Mouse (Mus musculus): Measurements from ENCODE around the gene Gm49336.

Gene Gm49336

DNA sequence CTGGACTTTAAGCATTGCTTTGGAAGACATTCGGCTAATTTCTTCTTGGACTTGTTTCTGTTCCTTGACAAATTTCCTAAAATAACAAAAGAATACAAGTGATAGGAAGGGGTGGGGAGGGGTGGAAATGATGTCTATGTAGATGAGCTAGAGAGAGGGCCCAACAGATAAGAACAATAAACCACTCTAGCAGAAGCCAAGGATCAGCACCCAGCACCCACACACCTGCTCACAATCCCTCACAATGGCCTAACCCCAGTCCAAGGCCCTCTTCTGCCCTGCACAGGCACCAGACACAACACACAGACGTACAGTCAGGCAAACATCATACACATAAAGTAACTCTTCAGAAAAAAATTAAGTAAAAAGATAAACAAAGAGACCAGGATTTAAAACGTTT is 12.8 kb downstream of the Gm49336 start:
- DNase-seq (ENCODE audit: low read depth) = no peak

DNA sequence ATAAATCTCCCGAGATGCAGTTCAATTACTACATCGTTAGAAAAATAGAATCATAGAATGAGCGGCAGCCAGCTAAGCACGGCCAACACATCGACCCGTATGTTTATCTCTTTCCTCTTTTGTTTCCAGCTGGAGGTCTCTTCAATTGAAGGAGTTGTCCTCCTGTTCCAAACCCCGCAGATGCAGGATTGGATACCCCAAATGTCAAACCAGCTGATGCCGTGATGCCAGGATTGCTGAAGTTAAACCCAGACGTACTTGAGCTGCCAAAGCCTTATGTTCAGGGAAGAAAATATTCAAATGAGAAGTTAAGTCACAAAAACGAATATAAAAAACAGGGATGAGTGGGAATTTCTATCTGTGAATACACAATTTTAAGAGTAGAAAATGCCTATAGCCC is 31.4 kb downstream of the Gm49336 start:
- DNase-seq (ENCODE audit: low read depth) = no peak

DNA sequence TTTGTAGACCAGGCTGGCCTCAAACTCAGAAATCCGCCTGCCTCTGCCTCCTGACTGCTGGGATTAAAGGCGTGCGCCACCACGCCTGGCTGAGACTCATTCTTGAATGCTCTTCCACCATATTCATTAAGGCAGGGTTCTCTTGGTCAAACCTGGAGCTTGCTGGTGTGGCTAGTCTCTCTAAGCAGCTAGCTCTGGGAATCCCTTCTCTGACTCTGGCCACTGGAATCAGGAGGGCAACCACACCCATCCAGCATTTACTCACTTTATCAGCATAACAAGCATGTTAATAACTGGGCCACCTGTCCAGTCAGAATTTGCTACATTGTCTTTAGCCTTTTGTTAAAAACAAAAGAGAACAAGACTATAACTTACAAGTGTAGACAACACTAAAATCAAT is 33.7 kb downstream of the Gm49336 start:
- DNase-seq (ENCODE audit: low read depth) = no peak

DNA sequence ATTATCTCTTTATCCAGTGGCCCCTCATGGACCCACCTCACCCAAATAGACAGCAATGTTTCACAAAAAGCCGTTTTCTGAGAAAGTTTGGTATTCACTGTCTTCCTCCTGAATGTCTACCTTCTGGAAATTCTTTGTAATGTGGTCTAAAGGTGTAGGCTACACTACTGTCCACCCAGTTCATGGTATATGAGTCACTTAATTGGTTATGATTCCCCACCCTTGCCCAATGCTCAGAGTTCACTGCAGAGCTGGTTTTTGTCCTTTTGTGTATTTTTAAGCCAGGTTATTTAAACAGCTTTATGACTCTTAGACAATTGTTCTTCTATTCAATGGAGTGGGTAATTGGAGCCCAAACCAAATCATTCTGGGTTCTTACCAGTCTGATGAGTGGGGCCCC is 35.2 kb downstream of the Gm49336 start:
- DNase-seq (ENCODE audit: low read depth) = no peak

DNA sequence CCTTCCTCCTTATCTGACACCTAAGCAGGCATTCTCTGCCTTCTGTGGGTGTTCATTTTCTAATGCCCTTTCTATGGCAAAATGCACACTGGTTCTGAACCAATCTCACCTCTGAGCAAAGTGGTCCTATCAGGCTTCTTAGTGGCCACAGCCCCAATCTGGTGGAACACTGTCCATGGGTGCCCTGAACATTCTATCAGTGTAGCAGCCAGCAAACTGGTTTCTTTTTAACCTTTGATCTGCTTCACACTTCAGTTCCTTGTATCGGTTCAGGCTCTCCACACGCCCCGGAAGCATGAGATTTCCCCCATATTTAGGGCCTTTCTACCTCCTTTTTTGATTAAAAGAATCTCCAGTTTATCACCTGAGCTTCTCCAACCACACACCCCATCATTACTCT is 36.3 kb downstream of the Gm49336 start:
- no peak for DNase-seq (ENCODE audit: low read depth)

DNA sequence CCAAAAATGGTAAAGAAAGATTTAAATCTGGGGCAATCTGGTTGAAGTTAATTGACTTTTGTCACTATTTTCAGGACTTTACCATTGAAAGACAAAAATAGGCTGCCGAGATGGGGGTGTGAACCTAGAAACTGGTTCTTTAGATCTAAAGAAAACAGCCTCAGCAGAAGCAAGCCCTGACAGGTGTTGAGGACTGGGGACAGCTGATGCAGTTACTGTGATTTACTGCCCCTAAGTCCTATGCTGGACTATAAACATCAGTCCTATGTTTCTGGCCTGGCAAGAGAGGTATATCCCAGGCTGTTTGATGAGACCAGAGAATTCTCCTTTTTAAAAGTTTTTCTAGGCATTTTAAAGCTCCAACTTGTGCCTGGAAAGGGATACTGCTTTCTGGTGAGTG is 37.3 kb downstream of the Gm49336 start:
- DNase-seq (ENCODE audit: low read depth) = no peak

DNA sequence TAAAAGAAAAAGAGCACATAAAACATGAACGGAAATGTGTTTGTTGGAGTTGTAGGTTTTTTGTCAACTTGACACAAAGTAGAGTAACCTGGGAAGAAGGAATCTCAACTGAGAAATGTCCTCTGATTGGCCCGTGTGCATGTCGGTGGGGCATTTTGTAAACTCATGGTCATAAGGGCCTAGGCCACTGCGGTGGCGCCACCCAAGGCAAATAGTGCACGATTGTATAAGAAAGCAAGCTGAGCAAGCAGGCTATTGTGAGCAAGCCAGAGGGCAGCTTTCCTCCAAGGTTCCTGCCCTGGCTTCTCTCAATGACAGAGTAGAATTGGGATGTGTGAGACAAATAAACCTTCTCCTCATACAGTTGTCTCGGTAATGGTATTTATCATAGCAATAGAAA is 42.1 kb downstream of the Gm49336 start:
- no peak for DNase-seq (ENCODE audit: low read depth)

DNA sequence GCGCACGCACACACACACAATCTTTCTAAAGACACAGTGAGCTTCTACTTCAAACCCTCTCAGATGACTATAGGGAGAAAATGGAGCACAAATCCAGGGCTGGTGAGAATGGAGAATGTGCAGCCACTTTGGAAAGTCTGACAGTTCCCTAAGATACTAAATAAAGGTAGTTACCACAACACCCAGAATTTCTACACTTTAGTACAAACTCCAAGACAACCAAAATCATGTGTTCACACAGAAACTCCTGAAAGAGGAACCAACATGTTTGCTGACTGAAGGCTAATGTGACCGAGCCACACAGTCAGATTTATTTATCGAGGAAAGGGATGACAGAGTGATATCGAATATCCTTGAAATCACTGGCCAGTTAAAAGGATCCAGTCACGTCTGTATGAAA is 46.3 kb downstream of the Gm49336 start:
- DNase-seq (ENCODE audit: low read depth) = no peak

DNA sequence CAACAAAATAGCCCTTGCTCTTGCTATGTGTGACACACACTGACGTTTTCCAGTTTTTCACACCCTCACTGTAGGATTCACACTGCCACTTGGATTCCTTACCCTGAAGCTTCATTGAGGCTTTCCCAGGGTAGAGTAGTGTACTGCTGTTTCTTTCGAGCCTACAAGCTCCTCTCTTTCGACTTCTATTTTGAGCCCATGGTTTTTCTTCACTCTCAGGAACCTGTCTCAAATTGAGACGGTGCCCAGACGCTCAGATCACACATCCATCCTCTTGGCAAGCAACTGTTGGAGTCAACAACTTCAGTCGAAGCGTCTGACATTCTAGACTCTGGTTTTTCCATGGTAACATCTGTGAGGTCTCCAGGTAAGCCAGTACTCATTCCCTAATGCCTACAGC is 54.4 kb downstream of the Gm49336 start, which contains the start of gene Atp8a2:
Gene Atp8a2, minus strand, starts transcription at position 296 of the 400 bp plus-strand sequence.
- no peak for DNase-seq (ENCODE audit: low read depth)

DNA sequence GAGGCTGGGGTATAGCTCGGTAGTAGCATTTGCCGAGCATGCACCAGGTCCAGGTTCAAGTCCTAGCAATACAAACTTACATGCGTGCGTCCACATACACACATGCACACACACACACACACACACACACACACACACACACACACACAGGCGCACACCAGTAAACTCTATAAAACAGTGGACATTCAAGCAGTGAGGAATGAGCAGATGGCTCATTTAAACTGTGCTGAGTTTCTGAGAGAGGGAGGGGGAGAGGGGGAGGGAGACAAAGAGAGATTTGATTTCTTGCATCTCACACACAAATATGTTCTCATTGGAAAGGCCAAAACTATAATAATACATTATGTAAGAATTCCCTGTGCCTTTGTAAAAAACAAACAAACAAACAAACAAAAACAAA is 55.3 kb downstream of the Gm49336 start:
- DNase-seq (ENCODE audit: low read depth) = no peak

DNA sequence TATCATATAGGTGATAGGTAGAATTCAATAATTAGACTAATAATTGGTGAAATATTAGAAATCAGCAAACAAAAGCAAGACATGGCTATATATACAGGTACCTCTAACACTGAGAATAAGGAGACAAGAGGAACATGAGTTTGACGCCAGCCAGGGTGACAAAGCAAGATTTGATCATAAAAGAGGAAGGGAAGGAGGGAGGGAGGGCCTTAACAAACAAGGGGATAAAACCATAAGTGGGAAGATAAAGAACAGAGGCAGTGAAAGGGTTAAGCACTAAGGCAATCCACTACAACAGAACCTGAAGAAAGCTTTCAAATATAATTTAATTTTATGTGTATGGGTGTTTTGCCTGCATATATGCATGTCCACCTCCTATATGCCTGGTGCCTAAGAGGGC is 56.7 kb downstream of the Gm49336 start:
- DNase-seq (ENCODE audit: low read depth) = no peak

DNA sequence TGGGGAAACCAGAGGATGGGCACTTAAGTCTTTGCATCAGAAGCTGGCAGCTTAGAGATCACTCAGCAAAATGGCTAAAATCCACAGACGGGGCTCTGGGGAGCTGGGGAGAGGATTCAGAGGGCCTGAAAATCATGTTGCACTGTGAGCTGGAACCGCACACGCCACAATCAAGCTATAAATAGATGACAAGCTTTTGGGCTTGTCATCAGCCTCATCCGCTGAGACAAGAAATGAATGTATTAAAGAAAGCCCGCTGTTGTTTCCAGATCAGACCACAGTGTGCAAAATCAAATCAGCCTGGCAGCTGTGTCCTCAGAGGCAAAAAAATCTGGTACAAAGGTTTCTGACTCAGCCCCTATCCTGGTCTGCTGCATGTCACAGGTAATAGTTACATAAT is 61.5 kb downstream of the Gm49336 start:
- DNase-seq (ENCODE audit: low read depth) = no peak

DNA sequence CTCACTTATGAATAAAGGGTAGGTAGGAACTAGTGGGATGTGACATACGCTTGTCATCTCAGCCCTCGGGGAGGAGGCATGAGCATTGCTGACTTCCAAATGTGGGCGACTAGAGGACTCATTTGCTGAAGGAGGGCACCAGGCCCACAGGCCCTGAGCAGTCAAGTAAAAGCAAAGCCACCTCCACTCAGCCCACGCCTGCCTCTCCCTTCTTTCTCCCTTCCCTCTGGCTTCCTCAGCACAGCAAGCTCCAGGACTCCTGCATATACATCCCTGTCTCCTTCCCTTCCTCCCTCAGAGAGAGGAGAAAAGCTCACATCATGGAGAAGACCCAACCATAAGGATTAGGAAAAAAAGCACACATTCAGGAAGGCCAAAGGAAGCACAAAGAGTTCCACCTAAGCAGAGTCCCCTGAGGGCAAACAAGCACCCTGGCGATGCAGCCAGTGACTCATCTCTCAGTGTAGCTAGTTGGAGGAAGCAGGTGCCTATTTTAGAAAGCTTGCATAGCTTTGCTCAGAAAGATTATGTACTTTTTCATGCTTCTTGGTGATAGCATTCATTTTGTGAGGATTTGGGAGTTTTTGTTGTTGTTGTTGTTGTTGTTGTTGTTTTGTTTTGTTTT is 63.0 kb downstream of the Gm49336 start:
- no peak for DNase-seq (ENCODE audit: low read depth)

DNA sequence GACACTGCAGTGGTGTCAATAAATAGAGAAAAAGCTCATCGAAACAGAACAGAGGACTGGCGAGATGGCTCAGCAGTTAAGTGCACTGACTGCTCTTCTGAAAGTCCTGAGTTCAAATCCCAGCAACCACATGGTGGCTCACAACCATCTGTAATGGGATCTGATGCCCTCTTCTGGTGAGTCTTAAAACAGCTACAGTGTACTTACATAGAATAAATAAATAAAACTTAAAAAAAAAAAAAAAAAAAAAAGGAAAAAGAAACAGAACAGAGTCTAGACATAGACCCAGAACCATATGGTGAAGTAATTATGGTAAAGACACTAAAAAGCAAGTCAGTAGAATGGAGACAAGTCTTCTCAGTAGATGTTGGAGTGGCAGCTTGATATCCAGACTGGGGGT is 70.0 kb downstream of the Gm49336 start:
- DNase-seq (ENCODE audit: low read depth) = peak; percentile 8

DNA sequence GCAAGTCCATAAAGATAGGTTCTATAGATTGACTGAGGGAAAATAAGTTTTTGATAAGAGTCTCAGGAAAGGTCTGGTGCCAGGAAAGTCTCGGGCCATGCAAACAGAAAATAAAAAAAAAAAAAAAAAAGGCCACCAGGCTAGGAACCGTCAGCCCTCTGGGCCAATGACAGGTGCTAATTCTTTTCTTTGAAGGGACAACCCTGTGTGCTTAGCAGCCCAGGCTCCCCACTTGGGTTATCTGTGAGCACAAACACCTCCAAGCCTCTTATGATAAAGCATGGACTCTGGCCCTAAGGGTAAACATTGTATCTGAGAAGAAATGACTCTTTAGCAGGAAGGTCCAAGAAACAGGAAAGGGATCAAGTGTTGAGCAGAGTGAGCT is 72.7 kb downstream of the Gm49336 start:
- DNase-seq (ENCODE audit: low read depth) = no peak

DNA sequence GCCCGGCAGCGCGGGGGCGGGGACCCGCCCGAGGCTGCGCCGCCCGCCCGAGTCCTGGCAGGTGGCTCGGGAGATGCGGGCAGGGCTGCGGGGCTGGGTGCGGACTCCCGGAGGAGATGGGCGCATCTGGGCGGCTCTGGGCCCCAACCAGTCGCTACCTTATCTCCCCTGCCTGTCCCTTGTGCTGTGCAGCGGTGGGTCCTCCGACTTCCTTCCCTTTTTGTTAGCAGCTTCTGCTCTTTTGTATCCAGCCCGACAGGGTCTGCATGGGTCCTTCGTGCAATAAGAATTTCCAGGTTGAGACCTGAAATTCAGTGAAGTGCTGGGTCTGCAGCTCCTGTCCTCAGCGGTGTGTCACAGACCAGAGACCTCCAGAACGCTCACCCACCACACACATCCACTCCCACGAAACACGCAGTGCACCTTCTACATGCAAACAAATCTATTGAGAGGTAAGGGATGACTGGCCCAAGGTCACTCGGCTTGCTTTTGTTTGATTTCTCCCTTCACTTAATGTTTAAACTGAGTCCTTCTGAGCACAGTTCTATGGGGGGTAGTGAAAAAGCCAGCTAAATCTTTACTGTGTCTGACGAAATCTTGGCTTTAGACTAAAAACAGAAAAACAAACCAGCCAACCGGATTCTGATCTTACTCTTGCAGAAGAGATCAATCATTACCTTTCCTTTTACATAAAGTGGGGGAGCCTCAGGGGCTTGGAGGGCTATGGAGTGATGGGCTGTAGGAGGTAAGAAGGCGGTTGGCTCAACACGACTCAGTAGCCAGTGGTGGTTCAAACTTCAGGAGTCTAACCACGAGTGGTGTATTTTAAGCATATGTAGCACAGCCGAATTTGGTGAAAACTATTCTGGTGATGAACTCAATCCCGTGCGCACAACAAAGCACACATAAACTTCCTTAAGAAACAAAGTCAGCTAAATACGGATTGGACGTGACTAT is 73.4 kb downstream of the Gm49336 start:
- peak; percentile 14 for DNase-seq (ENCODE audit: low read depth)

DNA sequence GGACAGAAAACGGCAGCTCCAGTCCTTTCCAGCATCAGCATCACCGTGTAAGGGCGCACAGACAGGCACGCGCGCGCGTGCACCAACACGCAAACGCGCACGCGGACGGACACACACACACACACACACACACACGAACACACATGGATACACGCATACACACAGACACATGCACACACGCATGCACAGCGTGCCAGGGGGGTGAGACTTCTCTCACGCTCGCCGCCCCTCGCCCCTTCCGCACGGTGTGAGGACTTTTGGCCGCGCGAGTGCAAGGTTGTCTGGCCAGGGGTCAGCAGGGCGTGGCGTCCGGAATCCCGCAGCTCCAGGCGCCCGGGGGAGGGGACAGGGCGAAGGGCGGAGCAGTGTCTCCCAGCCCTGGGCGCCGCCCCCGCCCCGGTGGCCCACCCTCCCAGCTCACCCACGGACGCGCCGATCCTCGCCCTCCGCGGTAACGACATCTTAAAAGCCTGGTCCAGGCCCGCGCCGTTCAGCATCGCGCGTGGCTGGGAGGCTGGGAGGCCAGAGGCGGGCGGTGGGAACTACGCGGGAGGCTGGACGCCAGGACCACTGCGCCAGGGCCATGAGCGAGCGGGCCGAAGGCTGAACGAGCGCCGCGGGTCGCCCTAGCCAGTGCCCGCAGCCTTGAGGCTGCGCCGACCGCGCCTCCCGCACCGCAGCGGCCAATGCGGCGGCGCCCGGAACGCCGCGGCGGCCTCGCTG is 74.3 kb downstream of the Gm49336 start:
- DNase-seq (ENCODE audit: low read depth) = no peak

DNA sequence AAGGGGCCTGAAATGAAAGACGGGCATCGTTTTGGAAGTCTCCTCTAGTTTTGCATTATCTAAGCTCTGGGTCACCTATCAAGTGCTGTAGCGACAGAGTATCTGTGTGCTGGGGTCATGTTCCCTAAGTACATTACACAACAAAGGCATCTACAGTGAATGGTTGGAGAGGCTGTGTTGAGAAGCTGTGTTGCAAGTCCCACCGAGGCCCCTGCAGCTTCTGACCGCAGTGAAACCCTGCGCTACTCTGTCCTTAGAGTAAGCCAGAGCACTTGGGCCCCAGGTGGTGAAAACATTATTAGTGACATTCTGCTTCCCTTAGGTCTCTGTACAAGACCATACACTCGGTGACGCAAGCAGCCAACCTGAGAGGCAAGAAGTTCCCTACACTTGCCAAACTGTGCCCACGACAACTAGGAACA is 74.8 kb downstream of the Gm49336 start:
- no peak for DNase-seq (ENCODE audit: low read depth)

DNA sequence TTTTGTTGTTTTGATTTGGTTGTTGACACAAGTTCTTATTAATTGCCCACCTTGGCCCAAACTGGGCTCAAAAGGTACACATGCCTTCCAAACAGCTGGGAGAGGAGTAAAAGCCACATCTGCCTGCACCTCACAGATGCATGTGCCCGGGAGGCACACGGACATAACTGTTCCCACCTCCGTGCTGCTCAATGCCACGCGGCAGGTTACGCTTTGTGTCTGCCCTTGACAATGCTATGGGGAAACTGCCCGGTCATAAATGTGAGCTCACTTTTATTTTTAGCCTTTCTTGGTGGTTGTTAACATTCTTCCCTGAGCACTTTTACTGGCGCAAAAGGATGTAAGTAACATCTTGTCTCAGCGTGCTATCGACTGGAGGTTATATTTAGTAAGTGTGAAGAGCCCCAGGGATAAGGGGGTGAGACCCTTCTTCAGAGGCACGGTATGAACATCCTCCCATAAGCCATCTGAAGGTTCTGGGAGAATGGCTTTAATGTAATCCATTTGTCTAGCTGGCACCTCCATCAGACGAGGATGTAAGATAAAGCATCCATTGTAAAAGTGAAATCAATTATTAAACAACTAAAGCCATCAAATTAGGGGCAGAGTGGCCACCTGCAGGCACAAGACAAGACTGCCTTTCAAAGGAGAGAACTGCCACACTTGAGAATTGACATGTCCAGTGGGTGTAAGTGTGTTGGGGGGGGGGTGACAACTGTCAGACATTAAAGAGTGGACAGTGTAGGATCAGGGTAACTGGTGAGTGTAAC is 78.8 kb downstream of the Gm49336 start:
- DNase-seq (ENCODE audit: low read depth) = no peak

DNA sequence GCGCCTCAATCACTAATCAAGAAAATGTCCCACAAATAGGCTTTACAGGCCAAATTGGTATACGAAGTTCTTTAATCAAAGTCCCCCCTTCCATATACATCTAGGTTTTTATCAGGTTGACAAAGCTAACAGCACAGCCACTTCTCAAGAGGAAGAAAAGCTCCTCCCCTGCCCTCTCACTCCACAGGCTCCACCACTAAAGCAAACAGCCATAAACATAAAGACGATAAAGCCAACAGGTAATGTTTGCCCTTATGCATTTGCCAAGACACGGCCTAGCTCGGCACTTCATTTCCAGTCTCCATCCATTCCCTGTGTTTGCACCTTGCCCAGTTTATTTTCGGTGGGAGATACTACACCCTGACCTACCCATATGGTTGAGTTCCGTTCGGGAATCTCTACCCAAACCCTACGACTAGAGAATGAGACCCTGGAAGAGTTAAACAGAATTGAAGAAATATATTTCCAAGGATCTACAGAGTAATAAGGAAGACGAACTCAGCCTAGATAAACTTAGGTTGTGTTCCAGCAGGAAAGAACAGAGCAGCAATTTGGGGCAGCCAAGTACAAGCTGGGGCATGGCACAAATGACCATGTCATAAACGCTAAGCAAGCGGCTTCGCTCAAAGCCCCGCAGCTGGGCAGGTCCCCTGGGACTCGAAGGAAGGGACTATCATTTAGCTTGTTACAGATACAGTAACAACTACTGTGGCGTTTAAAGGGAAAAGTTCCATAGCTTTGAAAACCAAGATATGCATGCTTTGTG is 80.3 kb downstream of the Gm49336 start:
- no peak for DNase-seq (ENCODE audit: low read depth)

DNA sequence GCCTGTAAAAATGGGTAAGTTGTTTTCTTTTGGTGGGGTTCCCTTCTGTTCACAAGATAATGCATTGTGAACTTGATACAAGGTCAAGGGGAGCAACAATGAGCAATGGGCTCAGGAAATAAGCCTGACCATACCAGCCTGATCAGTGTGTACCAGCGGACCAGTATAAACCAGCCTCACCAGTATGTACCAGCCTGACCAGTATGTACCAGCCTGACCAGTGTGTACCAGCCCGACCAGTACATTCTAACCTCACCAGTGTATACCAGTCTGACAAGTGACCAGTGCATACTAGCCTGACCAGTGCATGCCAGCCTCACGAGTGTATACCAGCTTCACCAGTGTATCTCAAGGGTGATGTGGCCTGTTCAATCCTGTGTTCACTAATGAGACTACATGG is 87.9 kb downstream of the Gm49336 start:
- DNase-seq (ENCODE audit: low read depth) = no peak
